9 mouse cellular contexts compared by ENCODE assay signal in the genomic region with DNA sequence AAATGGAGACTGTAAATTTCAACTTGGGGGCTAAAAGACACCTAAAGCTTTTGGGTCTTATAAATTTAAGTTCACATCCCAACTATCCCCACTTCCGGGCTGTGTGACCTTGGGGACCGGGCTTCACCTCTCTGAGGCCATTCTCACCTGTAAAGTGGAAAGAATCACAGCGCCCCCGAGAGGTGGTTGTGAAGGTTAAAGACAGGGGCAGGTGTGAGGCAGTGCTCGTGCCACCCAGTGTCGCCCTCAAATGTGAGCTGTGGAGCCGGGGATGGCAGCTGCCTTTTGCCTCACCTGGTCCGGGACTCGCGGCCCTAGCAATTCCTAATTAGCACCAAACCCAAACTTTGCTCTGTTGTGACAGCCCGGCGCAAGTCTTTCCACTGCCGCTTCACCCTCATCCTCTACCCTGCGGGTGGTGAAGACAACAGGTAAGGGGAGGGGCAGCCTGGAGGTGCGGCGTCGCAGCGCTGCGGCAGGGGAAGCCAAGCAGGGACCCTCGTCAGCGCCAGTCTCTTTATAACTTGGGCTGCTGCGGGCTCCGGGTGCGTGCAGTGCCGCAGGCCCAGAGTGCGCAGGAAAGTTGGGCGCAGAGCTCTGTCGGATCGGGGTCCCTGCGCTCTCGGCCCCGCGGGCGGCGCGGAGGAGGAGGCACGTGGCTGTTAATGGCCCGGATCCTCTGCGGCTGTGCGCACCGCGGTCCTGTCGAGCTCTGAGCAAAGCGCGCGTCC. TPM values are rescaled to one million over a fixed set of nuclear protein-coding genes. Genes with fewer than 3 reads are reported as not detected.
DNase-seq lines count a peak whose midpoint lies in the region; ATAC-seq and TF ChIP-seq lines count a peak whose summit lies in the region.
"Had no signal": no experiment of that assay in that cellular context is flagged by ENCODE, and none has a peak within 500 bp of the region (broad histone marks: within the 10 kb centered on the region; RNA-seq: fewer than 3 reads in every experiment).

No protein-coding gene starts in this region.

- ATAC-seq in heart, embryonic 12.5 days (ENCODE audit: insufficient number of reproducible peaks, low FRiP score): no peak
- peak; percentile 50; the same call in 1 of the 2 replicates for ATAC-seq in granulocyte monocyte progenitor cell, adult 5-6 weeks (replicated peaks; ENCODE audit: poor library complexity, severe bottlenecking)
- ATAC-seq in liver, postnatal 0 days: no peak
- no peak for ATAC-seq in megakaryocyte progenitor cell, adult 5-6 weeks (replicated peaks; ENCODE audit: poor library complexity)
- ATAC-seq: Patski had no signal

- H3K9ac ChIP-seq in heart, embryonic 12.5 days: peak overlapping the region; percentile 63
- no peak overlapping the region for H3K9ac ChIP-seq in liver, postnatal 0 days (replicated peaks)

- H3K27ac ChIP-seq in heart, embryonic 12.5 days (ENCODE audit: poor library complexity, severe bottlenecking): no peak overlapping the region
- no peak overlapping the region for H3K27ac ChIP-seq in liver, postnatal 0 days (ENCODE audit: low read depth)

- peaks cover 11% of the 10 kb centered on the region for H3K4me1 ChIP-seq in heart, embryonic 12.5 days (replicated peaks)
- H3K4me1 ChIP-seq in liver, postnatal 0 days (ENCODE audit: insufficient read depth): no peaks in the 10 kb centered on the region

- H3K36me3 ChIP-seq in heart, embryonic 12.5 days: no peaks in the 10 kb centered on the region
- no peaks in the 10 kb centered on the region for H3K36me3 ChIP-seq in liver, postnatal 0 days (replicated peaks; ENCODE audit: insufficient read depth, low read length)

- H3K27me3 ChIP-seq in heart, embryonic 12.5 days (replicated peaks): peaks cover 90% of the 10 kb centered on the region
- H3K27me3 ChIP-seq in liver, postnatal 0 days (ENCODE audit: insufficient read depth, low read length): peaks cover 57% of the 10 kb centered on the region

- no peaks in the 10 kb centered on the region for H3K9me3 ChIP-seq in heart, embryonic 12.5 days (replicated peaks)
- H3K9me3 ChIP-seq in liver, postnatal 0 days (ENCODE audit: low read length): no peaks in the 10 kb centered on the region

- TF ChIP-seq CTCF in liver, postnatal 0 days (IDR thresholded peaks at IDR 0.05; ENCODE audit: low read depth): no peak

- H3K4me2 ChIP-seq in heart, embryonic 12.5 days: peak overlapping the region; percentile 97
- peak overlapping the region; percentile 49; the same call in 1 of the 2 replicates for H3K4me2 ChIP-seq in liver, postnatal 0 days (ENCODE audit: low read depth, low read length)

- DNase-seq in heart, postnatal 36 days: no peak
- DNase-seq in brain, adult 2 months (ENCODE audit: low read depth, low spot score): peak; percentile 49
- no peak for DNase-seq in liver, postnatal 0 days
- DNase-seq in thymus, postnatal 14 days: no peak
- DNase-seq in lung, postnatal 36 days: no peak

- 2% methylated on average over 46 of the region's 46 CpGs for whole genome bisulfite sequencing in heart, embryonic 12.5 days
- 2% methylated on average over 46 of the region's 46 CpGs for WGBS in liver, postnatal 0 days (ENCODE audit: insufficient replicate concordance)

- TF ChIP-seq EP300 in liver, postnatal 0 days (IDR thresholded peaks at IDR 0.05; ENCODE audit: low read depth): no peak

- H3K4me3 ChIP-seq in heart, embryonic 12.5 days: peak overlapping the region; percentile 59
- H3K4me3 ChIP-seq in liver, postnatal 0 days (ENCODE audit: low read depth, low read length): peak overlapping the region; percentile 2; the same call in 1 of the 2 replicates

- intact Hi-C loops in heart, postnatal 36 days (cut with DNase I): no loop called here

RNA-seq across cellular contexts. Expression of a gene that starts 16.0 kb away (rescaled TPM):
- 8.4 and 8.7 TPM in 2 replicates for polyA plus RNA-seq in heart, embryonic 12.5 days (2016; fragmentation: Nextera tagmentation; extraction: Ambion mirVana)
- 10 to 100 TPM in 1 of 2 experiments, 1 to 10 TPM in 1; 9.2 to 10.6 TPM for total RNA-seq in heart, postnatal 36 days (2021)
- total RNA-seq in granulocyte monocyte progenitor cell, adult 5-6 weeks (2014; fragmentation: Nextera tagmentation): not detected in 2 replicates
- not detected in 2 replicates for total RNA-seq in granulocyte monocyte progenitor cell, adult 5-6 weeks (2017)
- 0.05 TPM in 1 of 2 replicates, not detected in the other for polyA plus RNA-seq in liver, postnatal 0 days (2015; fragmentation: Nextera tagmentation; extraction: Ambion mirVana)
- total RNA-seq in megakaryocyte progenitor cell, adult 5-6 weeks (2015): not detected in 2 replicates
- total RNA-seq in megakaryocyte progenitor cell, adult 5-6 weeks (2017): not detected in 2 replicates

RNA-seq across cellular contexts. Expression of a gene that starts 34.8 kb away (rescaled TPM):
- 26.4 and 27.0 TPM in 2 replicates for polyA plus RNA-seq in heart, embryonic 12.5 days (2016; fragmentation: Nextera tagmentation; extraction: Ambion mirVana)
- total RNA-seq in heart, postnatal 36 days (2021): 10 to 100 TPM; 10.5 to 10.8 TPM
- total RNA-seq in granulocyte monocyte progenitor cell, adult 5-6 weeks (2014; fragmentation: Nextera tagmentation): 22.0 and 23.7 TPM in 2 replicates
- 41.2 and 63.5 TPM in 2 replicates for total RNA-seq in granulocyte monocyte progenitor cell, adult 5-6 weeks (2017)
- polyA plus RNA-seq in liver, postnatal 0 days (2015; fragmentation: Nextera tagmentation; extraction: Ambion mirVana): 12.5 and 14.6 TPM in 2 replicates
- total RNA-seq in megakaryocyte progenitor cell, adult 5-6 weeks (2015): 35.5 and 36.3 TPM in 2 replicates
- total RNA-seq in megakaryocyte progenitor cell, adult 5-6 weeks (2017): 38.0 and 54.6 TPM in 2 replicates

RNA-seq across cellular contexts. Expression of a gene that starts 59.5 kb away (rescaled TPM):
- polyA plus RNA-seq in heart, embryonic 12.5 days (2016; fragmentation: Nextera tagmentation; extraction: Ambion mirVana): 0.41 and 0.54 TPM in 2 replicates
- under 1 TPM; 0.27 to 0.50 TPM for total RNA-seq in heart, postnatal 36 days (2021)
- total RNA-seq in granulocyte monocyte progenitor cell, adult 5-6 weeks (2014; fragmentation: Nextera tagmentation): not detected in 2 replicates
- total RNA-seq in granulocyte monocyte progenitor cell, adult 5-6 weeks (2017): 0.17 and 0.67 TPM in 2 replicates
- polyA plus RNA-seq in liver, postnatal 0 days (2015; fragmentation: Nextera tagmentation; extraction: Ambion mirVana): 0.07 and 0.13 TPM in 2 replicates
- total RNA-seq in megakaryocyte progenitor cell, adult 5-6 weeks (2015): 0.69 and 0.78 TPM in 2 replicates
- total RNA-seq in megakaryocyte progenitor cell, adult 5-6 weeks (2017): 0.37 TPM in 1 of 2 replicates, not detected in the other

Comparison
In these comparisons a context has a peak if more than half of its experiments do, and no peak if none do; other contexts are left out.
1. RNA of a gene that starts 16.0 kb away (total RNA-seq): 9.2 to 10.6 TPM in heart, postnatal 36 days; not detected in granulocyte monocyte progenitor cell, adult 5-6 weeks and not detected in megakaryocyte progenitor cell, adult 5-6 weeks; every median in the first group is over 10 times any median in the second.